Mouse (Mus musculus) heart, adult 10 weeks (tissue): ENCODE results near the gene Xrn2. TPM values are rescaled to one million over a fixed set of nuclear protein-coding genes. Genes with fewer than 3 reads are reported as not detected.

Source experiments
- polyA plus RNA-seq: library from polyadenylated mRNA; stranded (reverse); fragments of 350-450 nt; fragmentation: Illumina TruSeq; extraction: RNeasy Lipid Tissue Mini Kit (QIAGEN cat#74804); gene quantifications from one replicate; pipeline ENCODE4 v1.2.3, GENCODE M21; 2014; ENCODE audit warnings: low read depth, low replicate concordance

The Xrn2 gene
- 27.3 TPM for polyA plus RNA-seq

GRCm38 (mm10) chr2:147012623-147013184, at the start of gene Xrn2:
Gene Xrn2, plus strand, starts transcription at chr2:147012996.

GRCm38 (mm10) chr2:147085072-147085870, 72.5 kb downstream of the Xrn2 start, which contains the start of gene Nkx2-4:
Gene Nkx2-4, minus strand, starts transcription at chr2:147085445.

Other genes starting within 250 kb of the Xrn2 start
- 86.1 TPM for gene Kiz, start 157.1 kb upstream of the Xrn2 start, polyA plus RNA-seq
- gene Nkx2-4, start 72.4 kb downstream of the Xrn2 start, polyA plus RNA-seq = not detected
- not detected for gene Nkx2-2, start 181.2 kb downstream of the Xrn2 start, polyA plus RNA-seq